Mouse (Mus musculus) forebrain, embryonic 12.5 days (tissue): ENCODE measurements at regions not wholly inside any gene's neighbourhood (a gene's known extent, or its start where the extent isn't known, plus 50 kb on each side); places are given as distances from the start of the nearest gene placed in this dataset.
A peak's percentile ranks its signal among the peaks of the same experiment; 100 is the strongest.

ENCODE experiments used
- ATAC-seq: fragments of 200-750 bp; cut with Nextera tagmentation; 2 replicates; pipeline ENCODE4 v1.8.0; 2017; ENCODE audit warnings: moderate TSS enrichment; ENCODE audit not compliant: low FRiP score
- H3K27ac ChIP-seq: fragments of 300-500 bp; sonication (generic); 2 replicates; pipeline ENCODE4 v1.5.1; 2016; ENCODE audit warnings: mild to moderate bottlenecking
- H3K27me3 ChIP-seq: fragments of 300-500 bp; sonication (generic); 2 replicates; pipeline ENCODE4 v1.6.1; 2016; ENCODE audit warnings: mild to moderate bottlenecking
- H3K36me3 ChIP-seq: fragments of 300-500 bp; sonication (generic); replicated peaks from 2 replicates; pipeline ENCODE4 v1.6.1; 2016; ENCODE audit warnings: mild to moderate bottlenecking
- H3K4me1 ChIP-seq: fragments of 300-500 bp; sonication (generic); 2 replicates; pipeline ENCODE4 v1.6.1; 2016
- H3K4me2 ChIP-seq: fragments of 300-500 bp; sonication (generic); 2 replicates; pipeline ENCODE4 v1.6.1; 2016; ENCODE audit warnings: mild to moderate bottlenecking, moderate library complexity
- H3K4me3 ChIP-seq: fragments of 300-500 bp; sonication (generic); replicated peaks from 2 replicates; pipeline ENCODE4 v1.5.1; 2016; ENCODE audit warnings: mild to moderate bottlenecking
- H3K9ac ChIP-seq: fragments of 300-500 bp; sonication (generic); 2 replicates; pipeline ENCODE4 v1.6.1; 2016; ENCODE audit warnings: mild to moderate bottlenecking
- H3K9me3 ChIP-seq: fragments of 300-500 bp; sonication (generic); 2 replicates; pipeline ENCODE4 v1.6.1; 2016
- WGBS: fragments of 180-500 bp; shearing (Covaris S2); methylation state at CpG from one replicate; pipeline ENCODE4 v1.1.7; 2016; 5-methylcytosine and 5-hydroxymethylcytosine counted together

- no peaks in the 10 kb centered on the region for H3K9me3 ChIP-seq
- no peak overlapping the region for H3K4me3 ChIP-seq
- ATAC-seq, result no peak
- H3K27ac ChIP-seq, result no peak overlapping the region
- no peak overlapping the region for H3K9ac ChIP-seq
- H3K27me3 ChIP-seq, result no peaks in the 10 kb centered on the region
- no peaks in the 10 kb centered on the region for H3K36me3 ChIP-seq
- H3K4me2 ChIP-seq, result no peak overlapping the region
- H3K4me1 ChIP-seq, result no peaks in the 10 kb centered on the region
Observed at GRCm38 (mm10) chr10:97778531-97778930, 52.0 kb upstream of the C030005K15Rik start.

- no peaks in the 10 kb centered on the region for H3K27me3 ChIP-seq
- H3K36me3 ChIP-seq, result no peaks in the 10 kb centered on the region
- H3K4me2 ChIP-seq, result no peak overlapping the region
- no peak for ATAC-seq
- H3K4me3 ChIP-seq, result no peak overlapping the region
- H3K4me1 ChIP-seq, result no peaks in the 10 kb centered on the region
- no peak overlapping the region for H3K27ac ChIP-seq
- H3K9me3 ChIP-seq, result no peaks in the 10 kb centered on the region
- no peak overlapping the region for H3K9ac ChIP-seq
- 68% methylated on average over 4 of the region's 4 CpGs for WGBS
Observed at GRCm38 (mm10) chr10:97779335-97779734, 52.8 kb upstream of the C030005K15Rik start.

- Histone ChIP-seq H3K4me3 (no peak overlapping the region), H3K27ac (no peak overlapping the region), H3K9ac (no peak overlapping the region), H3K4me1 (no peaks in the 10 kb centered on the region), H3K36me3 (no peaks in the 10 kb centered on the region), H3K4me2 (no peak overlapping the region), H3K9me3 (no peaks in the 10 kb centered on the region), H3K27me3 (no peaks in the 10 kb centered on the region)
- WGBS, result 78% methylated on average over 2 of the region's 2 CpGs
- ATAC-seq, result no peak
Observed at GRCm38 (mm10) chr10:97793804-97794203, 67.2 kb upstream of the C030005K15Rik start.

GRCm38 (mm10) chr10:97801448-97802265 lies 75.1 kb upstream of the C030005K15Rik start:
- Histone ChIP-seq H3K36me3 (no peaks in the 10 kb centered on the region), H3K4me1 (peaks cover 9% of the 10 kb centered on the region), H3K9me3 (no peaks in the 10 kb centered on the region), H3K4me3 (no peak overlapping the region), H3K4me2 (no peak overlapping the region), H3K27me3 (no peaks in the 10 kb centered on the region), H3K9ac (no peak overlapping the region), H3K27ac (no peak overlapping the region)
- 38% methylated on average over 9 of the region's 9 CpGs for WGBS
- peak; percentile 76 for ATAC-seq

GRCm38 (mm10) chr10:97807947-97808346 lies 81.4 kb upstream of the C030005K15Rik start:
- no peak for ATAC-seq
- Histone ChIP-seq H3K27ac (no peak overlapping the region), H3K4me1 (no peaks in the 10 kb centered on the region), H3K4me3 (no peak overlapping the region), H3K36me3 (no peaks in the 10 kb centered on the region), H3K27me3 (no peaks in the 10 kb centered on the region), H3K9me3 (no peaks in the 10 kb centered on the region), H3K9ac (no peak overlapping the region), H3K4me2 (no peak overlapping the region)
- WGBS, result 78% methylated on average over 2 of the region's 2 CpGs

- ATAC-seq, result no peak
Observed at GRCm38 (mm10) chr10:97842574-97842973, 116.0 kb upstream of the C030005K15Rik start.

GRCm38 (mm10) chr10:97851487-97851886 lies 124.9 kb upstream of the C030005K15Rik start:
- Histone ChIP-seq H3K9me3 (no peaks in the 10 kb centered on the region), H3K9ac (no peak overlapping the region), H3K27me3 (no peaks in the 10 kb centered on the region), H3K36me3 (no peaks in the 10 kb centered on the region), H3K4me1 (no peaks in the 10 kb centered on the region), H3K4me2 (no peak overlapping the region), H3K4me3 (no peak overlapping the region), H3K27ac (no peak overlapping the region)
- WGBS, result 79% methylated on average over 2 of the region's 2 CpGs
- ATAC-seq, result no peak

More at GRCm38 (mm10) chr10:97842574-97842973, 116.0 kb upstream of the C030005K15Rik start:
- Histone ChIP-seq H3K36me3 (no peaks in the 10 kb centered on the region), H3K9ac (no peak overlapping the region), H3K27ac (no peak overlapping the region), H3K27me3 (no peaks in the 10 kb centered on the region), H3K9me3 (no peaks in the 10 kb centered on the region), H3K4me1 (no peaks in the 10 kb centered on the region), H3K4me2 (no peak overlapping the region), H3K4me3 (no peak overlapping the region)
- WGBS, result 92% methylated on average over 3 of the region's 3 CpGs

GRCm38 (mm10) chr10:97877088-97877487 lies 150.5 kb upstream of the C030005K15Rik start:
- Histone ChIP-seq H3K4me2 (no peak overlapping the region), H3K9ac (no peak overlapping the region), H3K4me1 (no peaks in the 10 kb centered on the region), H3K36me3 (no peaks in the 10 kb centered on the region), H3K27me3 (no peaks in the 10 kb centered on the region), H3K27ac (no peak overlapping the region), H3K4me3 (no peak overlapping the region), H3K9me3 (no peaks in the 10 kb centered on the region)
- 55% methylated on average over 3 of the region's 3 CpGs for WGBS
- ATAC-seq, result no peak

GRCm38 (mm10) chr10:97886049-97886448 lies 159.5 kb upstream of the C030005K15Rik start:
- 90% methylated on average over 1 of the region's 1 CpGs for WGBS
- H3K4me2 ChIP-seq, result no peak overlapping the region
- H3K4me1 ChIP-seq, result no peaks in the 10 kb centered on the region
- H3K9ac ChIP-seq, result no peak overlapping the region
- ATAC-seq, result no peak
- H3K27me3 ChIP-seq, result no peaks in the 10 kb centered on the region
- no peaks in the 10 kb centered on the region for H3K36me3 ChIP-seq
- H3K4me3 ChIP-seq, result no peak overlapping the region
- no peak overlapping the region for H3K27ac ChIP-seq
- H3K9me3 ChIP-seq, result no peaks in the 10 kb centered on the region

GRCm38 (mm10) chr10:97905793-97906192 lies 179.2 kb upstream of the C030005K15Rik start:
- Histone ChIP-seq H3K9me3 (no peaks in the 10 kb centered on the region), H3K4me2 (no peak overlapping the region), H3K4me3 (no peak overlapping the region), H3K27ac (no peak overlapping the region), H3K4me1 (no peaks in the 10 kb centered on the region), H3K9ac (no peak overlapping the region), H3K36me3 (no peaks in the 10 kb centered on the region), H3K27me3 (no peaks in the 10 kb centered on the region)
- ATAC-seq, result no peak
- WGBS, result 68% methylated on average over 4 of the region's 4 CpGs

- Histone ChIP-seq H3K27ac (no peak overlapping the region), H3K4me2 (no peak overlapping the region), H3K27me3 (no peaks in the 10 kb centered on the region), H3K4me1 (no peaks in the 10 kb centered on the region), H3K36me3 (no peaks in the 10 kb centered on the region), H3K9me3 (no peaks in the 10 kb centered on the region), H3K9ac (no peak overlapping the region), H3K4me3 (no peak overlapping the region)
- ATAC-seq, result no peak
- WGBS, result 60% methylated on average over 4 of the region's 4 CpGs
Observed at GRCm38 (mm10) chr10:97925568-97925967, 199.0 kb upstream of the C030005K15Rik start.

GRCm38 (mm10) chr10:97940345-97940744 lies 213.8 kb upstream of the C030005K15Rik start:
- WGBS, result 86% methylated on average over 2 of the region's 2 CpGs
- Histone ChIP-seq H3K27ac (no peak overlapping the region), H3K27me3 (no peaks in the 10 kb centered on the region), H3K36me3 (no peaks in the 10 kb centered on the region), H3K9me3 (no peaks in the 10 kb centered on the region), H3K4me3 (no peak overlapping the region), H3K4me2 (no peak overlapping the region), H3K4me1 (no peaks in the 10 kb centered on the region), H3K9ac (no peak overlapping the region)
- no peak for ATAC-seq

- H3K27me3 ChIP-seq, result no peaks in the 10 kb centered on the region
- no peak overlapping the region for H3K27ac ChIP-seq
- no peak overlapping the region for H3K4me3 ChIP-seq
- H3K9me3 ChIP-seq, result no peaks in the 10 kb centered on the region
- no peaks in the 10 kb centered on the region for H3K4me1 ChIP-seq
- H3K4me2 ChIP-seq, result no peak overlapping the region
- no peak for ATAC-seq
- 89% methylated on average over 1 of the region's 1 CpGs for WGBS
- H3K36me3 ChIP-seq, result no peaks in the 10 kb centered on the region
- no peak overlapping the region for H3K9ac ChIP-seq
Observed at GRCm38 (mm10) chr10:97965881-97966280, 239.3 kb upstream of the C030005K15Rik start.
